Mouse (Mus musculus) G1E-ER4 (cell line): ENCODE data around the gene Ccr4. TPM values are rescaled to one million over a fixed set of nuclear protein-coding genes. Genes with fewer than 3 reads are reported as not detected.

Experiments
- GATA1 ChIP-seq: IDR thresholded peaks from one replicate; pipeline ENCODE4 v1.8.0; 2012; ENCODE audit warnings: low read length, inconsistent platforms
- polyA plus RNA-seq: library from polyadenylated mRNA; stranded (reverse); fragments of >175 nt; gene quantifications from 2 replicates; pipeline ENCODE4 v1.2.3, GENCODE M21; 2012

The Ccr4 gene
- polyA plus RNA-seq = not detected in 2 replicates

DNA sequence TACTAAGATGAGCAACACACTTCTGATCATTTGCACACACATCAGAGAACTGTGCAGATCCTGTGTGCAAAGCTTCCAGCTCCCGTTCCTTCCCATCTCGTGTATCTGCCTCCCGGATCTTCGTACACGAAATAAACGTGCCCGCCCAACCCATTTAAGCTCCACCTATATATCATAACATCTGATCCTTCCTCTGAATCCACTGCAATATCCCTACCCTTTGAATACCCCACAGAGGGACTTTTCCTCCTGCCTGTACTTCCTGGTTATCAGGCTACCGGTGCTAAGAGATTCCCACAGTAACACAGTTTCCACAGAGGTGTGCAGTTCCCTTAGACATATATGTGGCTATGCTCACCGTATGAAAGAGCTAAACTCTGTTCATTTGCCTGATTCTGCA is at the start of gene Ccr4:
Gene Ccr4 (minus strand): TSS at position 101 of the 400 bp plus-strand sequence.
- no peak for TF ChIP-seq GATA1

DNA sequence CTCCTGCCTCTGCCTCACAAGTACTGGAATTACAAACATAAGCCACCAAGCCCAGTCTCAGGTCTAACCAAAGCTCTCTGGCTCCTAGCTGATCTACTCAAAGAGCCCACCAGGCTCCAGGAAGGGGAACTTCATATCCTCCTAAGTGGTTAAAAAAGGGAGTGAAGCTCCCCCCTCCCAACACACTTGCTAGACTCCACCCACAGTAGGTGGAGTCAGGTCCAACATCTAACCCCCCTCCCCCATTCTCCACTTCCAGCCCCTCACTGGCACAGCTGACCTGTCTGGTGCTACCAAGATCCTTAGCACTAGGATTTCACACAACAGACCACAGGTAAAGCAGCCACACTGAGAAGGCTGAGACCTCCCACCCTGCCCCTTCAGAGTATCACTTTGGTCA is 49.1 kb upstream of the Ccr4 start:
- no peak for TF ChIP-seq GATA1

DNA sequence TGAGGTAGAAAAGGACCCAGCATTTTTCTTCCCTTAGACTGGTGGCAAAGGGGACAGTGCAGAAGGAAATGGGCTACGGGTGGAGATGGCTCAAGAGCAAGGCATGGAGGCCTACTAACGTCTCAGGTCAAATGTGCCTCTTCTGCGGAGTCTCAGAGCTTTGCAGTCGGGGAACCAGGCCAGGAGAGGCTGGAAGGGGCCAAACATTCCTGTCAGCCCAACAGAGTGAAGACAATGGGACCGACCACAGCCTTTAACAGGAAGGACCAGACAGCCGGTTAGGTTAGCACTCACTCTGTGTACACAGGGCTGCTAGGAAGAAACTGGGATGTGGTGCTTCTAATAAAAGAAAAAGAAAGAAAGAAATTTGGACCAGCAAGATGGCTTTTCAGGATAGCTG is 45.3 kb upstream of the Ccr4 start:
- TF ChIP-seq GATA1 = no peak

- TF ChIP-seq GATA1 = no peak
Measured at GRCm38 (mm10) chr9:114549117-114549516, 44.4 kb upstream of the Ccr4 start.

GRCm38 (mm10) chr9:114548496-114548895 is 43.8 kb upstream of the Ccr4 start:
- no peak for TF ChIP-seq GATA1

DNA sequence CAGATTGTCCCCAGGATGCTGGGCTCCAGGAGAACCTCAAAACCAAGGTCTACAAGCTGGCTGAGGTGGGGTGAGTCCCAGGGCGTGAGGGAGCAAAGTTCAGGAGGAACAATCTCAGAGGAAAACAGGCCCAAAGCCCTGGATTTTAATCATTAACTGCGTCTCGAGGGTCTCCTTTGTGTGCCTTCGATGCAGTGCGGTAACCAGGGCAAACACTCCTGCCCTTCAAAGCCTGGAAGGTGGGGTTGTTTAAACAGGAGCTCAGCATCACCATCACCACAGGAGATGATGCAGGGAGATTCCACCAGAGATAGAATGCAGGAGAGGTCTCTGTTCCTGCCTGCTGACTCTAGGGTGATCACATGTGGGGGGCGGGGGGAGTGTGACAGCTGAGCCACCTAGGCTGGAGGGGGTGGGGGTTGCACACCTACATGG is 42.9 kb upstream of the Ccr4 start:
- TF ChIP-seq GATA1 = no peak

GRCm38 (mm10) chr9:114546765-114547164 is 42.0 kb upstream of the Ccr4 start:
- TF ChIP-seq GATA1 = no peak

DNA sequence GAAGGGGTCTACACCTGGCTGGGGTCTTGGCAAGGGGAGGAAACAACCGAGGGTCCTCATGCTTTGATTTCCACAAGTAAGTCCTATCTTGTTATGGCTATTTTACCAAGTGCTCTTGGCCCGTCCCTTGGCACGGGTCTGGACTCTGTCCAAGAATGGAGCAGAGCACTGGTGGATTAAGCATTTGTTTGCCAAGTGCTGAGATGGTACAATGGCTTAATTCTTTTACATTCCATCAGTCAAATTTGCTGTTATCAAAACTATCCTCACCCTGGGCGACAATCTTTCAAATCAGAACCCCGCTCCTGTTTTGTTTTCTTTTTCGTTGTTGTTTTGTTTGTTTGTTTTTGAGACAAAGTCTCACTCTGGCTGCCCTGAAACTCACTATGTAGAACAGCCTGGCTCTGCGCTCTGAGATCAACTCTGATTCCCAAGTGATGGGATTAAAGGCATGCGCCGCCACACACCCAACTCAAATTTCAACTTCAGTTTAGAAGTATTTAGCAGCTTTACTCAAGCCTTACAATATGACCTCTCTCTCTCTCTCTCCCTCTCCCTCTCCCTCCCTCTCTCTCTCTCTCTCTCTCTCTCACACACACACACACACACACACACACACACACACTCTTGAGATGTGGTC is 40.2 kb upstream of the Ccr4 start:
- TF ChIP-seq GATA1 = no peak

DNA sequence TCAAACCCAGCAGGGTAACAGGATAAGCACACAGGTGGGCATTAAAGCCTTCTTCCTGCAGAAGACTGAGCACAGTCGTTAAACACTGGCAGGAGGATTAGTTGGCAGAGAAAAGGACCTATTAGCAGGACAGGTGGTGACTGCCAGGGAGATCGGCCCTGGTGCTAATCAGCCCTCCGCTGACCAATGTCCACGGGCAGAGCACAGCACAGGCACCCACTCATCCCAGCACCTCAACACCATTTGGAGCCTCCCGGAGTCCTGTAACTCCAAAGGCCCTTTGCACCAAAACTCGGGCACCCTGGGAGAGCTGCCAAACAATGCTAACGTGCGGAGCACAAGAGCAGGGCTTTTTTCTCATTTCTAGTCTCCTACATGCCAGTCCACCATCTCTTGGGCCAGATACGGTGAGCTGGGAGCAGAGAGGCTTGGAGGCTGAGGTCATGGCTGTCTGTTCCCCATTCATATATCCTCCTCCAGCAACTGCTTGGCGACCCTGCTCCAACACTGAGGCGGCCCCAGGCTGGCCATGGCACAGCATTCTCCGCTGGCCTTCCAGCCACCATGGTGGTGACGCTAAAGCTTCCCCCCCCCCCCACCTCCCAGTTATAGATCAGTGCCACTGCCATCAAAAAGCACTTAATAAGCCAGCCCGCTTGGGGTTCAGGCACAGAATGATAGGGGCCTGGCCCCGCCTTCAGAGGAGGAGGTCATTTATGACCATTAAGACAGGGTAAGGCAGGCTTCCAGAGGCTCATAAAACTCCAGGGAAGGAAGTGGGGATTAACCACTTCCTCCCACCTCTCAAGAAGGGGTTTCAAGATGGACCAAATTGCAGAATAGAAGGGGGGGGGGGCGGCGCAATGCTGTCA is 39.4 kb upstream of the Ccr4 start:
- TF ChIP-seq GATA1 = no peak

GRCm38 (mm10) chr9:114541279-114541741 is 36.6 kb upstream of the Ccr4 start:
- no peak for TF ChIP-seq GATA1

- TF ChIP-seq GATA1 = no peak
Measured at GRCm38 (mm10) chr9:114538996-114539563, 34.4 kb upstream of the Ccr4 start.

GRCm38 (mm10) chr9:114536628-114537027 is 31.9 kb upstream of the Ccr4 start:
- TF ChIP-seq GATA1 = no peak

GRCm38 (mm10) chr9:114534747-114535517 is 30.2 kb upstream of the Ccr4 start:
- no peak for TF ChIP-seq GATA1

- no peak for TF ChIP-seq GATA1
Measured at GRCm38 (mm10) chr9:114533848-114534247, 29.1 kb upstream of the Ccr4 start.

GRCm38 (mm10) chr9:114531276-114531675 is 26.6 kb upstream of the Ccr4 start:
- TF ChIP-seq GATA1 = no peak

DNA sequence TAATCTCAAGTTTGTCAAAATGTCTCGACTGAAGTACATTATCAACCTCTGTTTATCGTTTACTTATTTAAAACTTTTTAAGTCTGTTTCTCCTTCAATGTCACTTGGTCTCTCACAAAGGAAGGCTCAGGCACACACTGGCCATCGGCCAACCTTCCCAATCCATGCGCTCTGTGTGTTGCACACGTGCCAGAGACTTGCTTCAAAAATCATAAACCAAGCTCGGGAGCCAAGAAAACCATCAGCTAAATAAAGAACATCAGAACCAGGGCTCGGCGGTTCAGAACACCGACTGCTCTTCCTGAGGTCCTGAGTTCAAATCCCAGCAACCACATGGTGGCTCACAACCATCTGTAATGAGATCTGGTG is 23.9 kb upstream of the Ccr4 start:
- no peak for TF ChIP-seq GATA1
